Mouse (Mus musculus): ENCODE measurements at regions not wholly inside any gene's neighbourhood (a gene's known extent, or its start where the extent isn't known, plus 50 kb on each side); places are given as distances from the start of the nearest gene placed in this dataset.

DNA sequence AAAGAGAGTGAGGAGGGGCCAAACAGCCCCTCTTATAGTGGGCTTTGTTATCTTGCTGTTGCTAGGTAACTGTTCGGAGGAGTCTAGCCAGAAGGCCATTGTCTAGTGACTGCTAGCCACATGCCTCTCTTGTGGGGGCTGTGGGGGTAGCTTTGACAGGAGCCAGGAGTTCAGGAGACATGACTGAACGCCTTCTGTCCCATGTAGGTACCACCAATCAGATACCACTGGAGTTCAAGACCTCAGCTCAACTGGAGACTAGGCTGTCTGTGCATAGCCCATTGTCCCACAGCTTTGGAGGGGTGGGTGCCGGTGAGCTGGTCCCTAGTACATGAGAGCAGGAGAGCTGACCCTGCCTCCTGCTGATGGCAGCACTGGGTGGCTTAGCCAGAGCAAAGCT lies 82.4 kb upstream of the Unc93a2 start:
- Histone ChIP-seq H3K9ac (ENCODE audit: low read depth, low read length) (no peak overlapping the region), H3K27ac (ENCODE audit: low read depth, low read length) (no peak overlapping the region), H3K4me1 (ENCODE audit: control insufficient read depth, insufficient read depth, low read depth, low read length) (no peaks in the 10 kb centered on the region), H3K4me2 (ENCODE audit: low read length) (no peak overlapping the region), H3K9me3 (ENCODE audit: control insufficient read depth, low read length) (no peaks in the 10 kb centered on the region), H3K27me3 (replicated peaks; ENCODE audit: control insufficient read depth, insufficient read depth, low read length) (no peaks in the 10 kb centered on the region), H3K36me3 (ENCODE audit: control insufficient read depth, insufficient read depth, low read length) (no peaks in the 10 kb centered on the region), H3K4me3 (ENCODE audit: low read length) (no peak overlapping the region)
- 29% methylated on average over 3 of the region's 3 CpGs for WGBS
- peak; percentile 20; the same call in 1 of the 2 replicates for ATAC-seq

DNA sequence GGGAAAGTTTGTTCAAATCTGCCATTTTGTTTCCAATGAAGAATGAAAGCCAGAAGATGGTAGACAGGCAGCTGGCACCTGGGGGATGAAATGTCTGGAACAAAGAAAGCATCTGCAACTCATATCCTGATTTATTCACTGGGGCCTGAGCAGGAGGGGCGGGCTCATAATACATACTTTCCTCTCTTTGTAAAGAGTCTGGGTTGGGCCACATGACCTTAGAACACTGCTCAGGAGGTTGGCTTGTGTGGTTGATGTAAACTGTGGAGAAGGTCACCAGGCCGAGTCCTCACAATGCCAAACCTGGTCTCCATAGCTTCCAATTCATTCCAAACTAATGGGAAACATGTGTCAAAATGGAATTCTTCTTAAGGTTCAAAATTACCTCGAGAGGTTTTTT lies 79.6 kb upstream of the Unc93a2 start:
- Histone ChIP-seq H3K36me3 (ENCODE audit: control insufficient read depth, insufficient read depth, low read length) (no peaks in the 10 kb centered on the region), H3K4me2 (ENCODE audit: low read length) (no peak overlapping the region), H3K27me3 (replicated peaks; ENCODE audit: control insufficient read depth, insufficient read depth, low read length) (no peaks in the 10 kb centered on the region), H3K9ac (ENCODE audit: low read depth, low read length) (no peak overlapping the region), H3K4me1 (ENCODE audit: control insufficient read depth, insufficient read depth, low read depth, low read length) (no peaks in the 10 kb centered on the region), H3K4me3 (ENCODE audit: low read length) (no peak overlapping the region), H3K9me3 (ENCODE audit: control insufficient read depth, low read length) (no peaks in the 10 kb centered on the region), H3K27ac (ENCODE audit: low read depth, low read length) (no peak overlapping the region)
- ATAC-seq = no peak
- WGBS = 63% methylated on average over 3 of the region's 3 CpGs

DNA sequence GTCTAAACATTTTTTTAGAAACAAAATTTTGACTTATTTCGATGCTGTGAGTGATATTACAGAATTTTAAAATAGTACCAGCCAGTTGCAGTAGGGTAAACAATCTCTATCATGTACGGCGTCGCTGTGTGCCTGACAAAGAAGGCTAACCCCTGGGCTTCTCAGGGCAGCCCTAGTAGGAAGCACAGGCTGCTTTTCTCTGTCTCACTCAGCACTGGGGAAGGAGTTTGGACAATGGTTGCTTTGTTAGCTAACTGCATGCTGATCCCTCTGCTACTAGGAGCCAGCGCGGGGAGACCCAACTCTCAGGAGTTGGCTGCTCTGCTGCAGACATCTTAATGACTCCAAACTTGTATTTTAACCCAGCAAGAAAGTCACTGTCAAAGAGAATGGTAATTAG lies 75.9 kb upstream of the Unc93a2 start:
- ATAC-seq = peak; percentile 77
- 11% methylated on average over 6 of the region's 6 CpGs for WGBS
- no peaks in the 10 kb centered on the region for H3K4me1 ChIP-seq (ENCODE audit: control insufficient read depth, insufficient read depth, low read depth, low read length)
- H3K9ac ChIP-seq (ENCODE audit: low read depth, low read length) = no peak overlapping the region
- H3K27ac ChIP-seq (ENCODE audit: low read depth, low read length) = no peak overlapping the region
- H3K36me3 ChIP-seq (ENCODE audit: control insufficient read depth, insufficient read depth, low read length) = no peaks in the 10 kb centered on the region
- H3K4me3 ChIP-seq (ENCODE audit: low read length) = no peak overlapping the region
- H3K4me2 ChIP-seq (ENCODE audit: low read length) = no peak overlapping the region
- H3K27me3 ChIP-seq (replicated peaks; ENCODE audit: control insufficient read depth, insufficient read depth, low read length) = no peaks in the 10 kb centered on the region
- no peaks in the 10 kb centered on the region for H3K9me3 ChIP-seq (ENCODE audit: control insufficient read depth, low read length)

DNA sequence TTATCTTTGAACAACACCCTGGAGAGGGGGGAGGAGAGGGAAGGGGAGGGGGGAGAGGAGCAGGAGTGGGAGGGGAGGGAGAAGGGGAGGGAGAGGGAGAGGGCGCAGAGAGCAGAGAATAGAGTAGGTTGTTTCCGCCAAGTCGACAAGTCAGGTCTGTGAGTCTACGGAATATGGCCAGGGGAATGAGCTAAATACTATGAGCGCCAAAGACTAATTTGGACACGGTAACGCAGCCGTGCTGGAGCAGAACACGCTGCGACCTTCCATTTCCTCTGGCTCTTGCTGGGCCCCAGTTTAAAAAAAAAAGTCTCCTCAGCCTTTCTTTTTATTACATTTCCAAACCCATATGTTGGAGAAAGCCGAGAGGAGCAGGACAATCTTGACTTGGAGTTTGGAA lies 71.7 kb upstream of the Unc93a2 start:
- no peaks in the 10 kb centered on the region for H3K9me3 ChIP-seq (ENCODE audit: control insufficient read depth, low read length)
- no peaks in the 10 kb centered on the region for H3K36me3 ChIP-seq (ENCODE audit: control insufficient read depth, insufficient read depth, low read length)
- no peak overlapping the region for H3K4me3 ChIP-seq (ENCODE audit: low read length)
- no peak overlapping the region for H3K4me2 ChIP-seq (ENCODE audit: low read length)
- H3K9ac ChIP-seq (ENCODE audit: low read depth, low read length) = no peak overlapping the region
- H3K4me1 ChIP-seq (ENCODE audit: control insufficient read depth, insufficient read depth, low read depth, low read length) = no peaks in the 10 kb centered on the region
- 85% methylated on average over 11 of the region's 11 CpGs for WGBS
- no peaks in the 10 kb centered on the region for H3K27me3 ChIP-seq (replicated peaks; ENCODE audit: control insufficient read depth, insufficient read depth, low read length)
- ATAC-seq = no peak
- H3K27ac ChIP-seq (ENCODE audit: low read depth, low read length) = no peak overlapping the region

DNA sequence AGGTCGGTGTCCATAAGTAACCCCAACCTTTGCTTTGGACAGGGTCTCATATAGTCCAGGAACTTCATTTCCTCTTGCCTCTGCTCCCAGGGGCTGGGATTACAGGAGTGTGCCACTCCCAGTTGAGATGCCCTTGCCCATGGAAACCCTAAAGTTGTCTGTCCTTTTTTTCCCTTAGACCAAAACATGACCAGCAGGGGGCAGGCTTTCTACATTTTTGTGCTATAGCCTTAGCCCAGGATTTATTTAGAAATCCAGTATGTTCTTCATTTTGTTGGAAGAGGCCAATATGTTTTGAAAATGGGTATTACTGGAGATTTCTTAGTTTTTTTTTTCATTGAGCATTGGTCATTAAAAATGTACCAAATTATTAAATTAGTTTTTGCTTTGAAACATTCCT lies 58.6 kb upstream of the Unc93a2 start:
- Histone ChIP-seq H3K27ac (ENCODE audit: low read depth, low read length) (no peak overlapping the region), H3K9me3 (ENCODE audit: control insufficient read depth, low read length) (no peaks in the 10 kb centered on the region), H3K4me3 (ENCODE audit: low read length) (no peak overlapping the region), H3K4me2 (ENCODE audit: low read length) (no peak overlapping the region), H3K4me1 (ENCODE audit: control insufficient read depth, insufficient read depth, low read depth, low read length) (no peaks in the 10 kb centered on the region), H3K36me3 (ENCODE audit: control insufficient read depth, insufficient read depth, low read length) (no peaks in the 10 kb centered on the region), H3K9ac (ENCODE audit: low read depth, low read length) (no peak overlapping the region), H3K27me3 (replicated peaks; ENCODE audit: control insufficient read depth, insufficient read depth, low read length) (no peaks in the 10 kb centered on the region)
- no peak for ATAC-seq
- 69% methylated on average over 1 of the region's 1 CpGs for WGBS

DNA sequence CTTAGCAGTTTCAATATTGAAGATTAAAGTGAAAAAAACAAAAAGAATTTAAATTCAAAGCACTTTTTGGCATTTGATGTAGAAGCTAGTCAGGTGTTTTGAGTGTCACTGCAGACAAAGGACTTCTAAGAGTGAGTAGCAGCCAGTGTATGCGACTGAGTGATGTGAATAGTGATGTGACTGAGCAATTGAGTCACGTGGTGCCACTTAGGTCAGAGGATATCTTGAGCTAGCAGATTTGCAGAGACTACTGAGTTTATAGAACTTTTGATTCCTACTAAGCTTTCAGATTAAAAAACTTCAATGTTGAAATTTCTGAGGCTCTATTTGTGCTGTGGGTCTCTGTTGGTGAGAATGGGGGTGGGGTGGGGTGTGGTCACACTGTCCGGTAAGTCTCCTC lies 49.8 kb upstream of the Unc93a2 start:
- Histone ChIP-seq H3K4me3 (ENCODE audit: low read length) (no peak overlapping the region), H3K27me3 (replicated peaks; ENCODE audit: control insufficient read depth, insufficient read depth, low read length) (no peaks in the 10 kb centered on the region), H3K9ac (ENCODE audit: low read depth, low read length) (no peak overlapping the region), H3K4me2 (ENCODE audit: low read length) (no peak overlapping the region), H3K4me1 (ENCODE audit: control insufficient read depth, insufficient read depth, low read depth, low read length) (no peaks in the 10 kb centered on the region), H3K27ac (ENCODE audit: low read depth, low read length) (no peak overlapping the region), H3K36me3 (ENCODE audit: control insufficient read depth, insufficient read depth, low read length) (no peaks in the 10 kb centered on the region), H3K9me3 (ENCODE audit: control insufficient read depth, low read length) (no peaks in the 10 kb centered on the region)
- no peak for ATAC-seq
- 65% methylated on average over 3 of the region's 3 CpGs for WGBS
